Mouse (Mus musculus) fat pad, adult 2 months (tissue): ENCODE data around the gene Hnrnpul1.
"Not testable (repeated sequence)": the region's sequence is repeated elsewhere in the genome, so short reads cannot be mapped to it uniquely, and the experiment has no call there.

Experiments used
- DNase-seq: peaks from one replicate; pipeline ENCODE4 v3.0.0-alpha.2; 2011; ENCODE audit warnings: low read depth, low spot score; ENCODE audit errors: extremely low read depth

Hnrnpul1 gene

DNA sequence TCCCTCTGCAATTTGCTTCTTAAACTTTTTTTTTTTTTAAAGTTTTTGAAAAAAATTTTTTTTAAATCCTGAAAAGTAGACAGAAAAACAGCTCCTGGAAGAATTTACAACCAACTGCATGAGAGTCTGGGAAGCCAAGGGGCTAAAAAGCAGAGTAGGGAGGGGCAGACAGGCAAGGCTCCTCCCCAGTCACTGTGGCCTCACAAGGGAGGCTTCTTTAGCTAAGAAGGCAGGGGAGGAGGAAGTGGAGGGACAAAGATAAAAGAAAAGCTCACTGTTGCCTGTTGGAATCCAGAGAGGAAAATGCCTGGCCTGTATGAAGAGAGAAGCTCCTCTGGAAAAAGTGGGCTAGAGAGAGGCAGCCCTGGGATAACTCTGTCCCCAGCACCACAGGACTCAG is 32.8 kb downstream of the Hnrnpul1 start:
- DNase-seq = not testable (repeated sequence)

DNA sequence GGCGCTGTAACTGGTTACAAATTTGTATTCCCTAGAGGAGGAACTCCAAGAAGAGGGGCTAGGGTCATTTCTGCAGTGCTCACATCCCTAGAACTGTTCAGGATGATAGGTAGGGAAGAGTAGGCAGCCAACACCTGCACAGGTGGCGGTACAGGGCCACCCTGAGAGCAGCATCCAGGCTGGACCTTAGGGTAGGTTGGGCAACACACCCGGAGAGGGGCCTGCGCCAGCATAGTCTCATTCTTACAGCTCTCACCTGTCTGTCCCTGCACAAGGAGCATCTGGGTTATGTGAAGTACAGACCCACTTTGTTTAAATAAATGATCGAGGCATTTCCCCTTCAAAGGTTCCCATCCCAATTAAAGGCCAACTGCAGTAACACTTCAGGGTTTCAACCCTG is 33.8 kb downstream of the Hnrnpul1 start:
- DNase-seq = no peak

DNA sequence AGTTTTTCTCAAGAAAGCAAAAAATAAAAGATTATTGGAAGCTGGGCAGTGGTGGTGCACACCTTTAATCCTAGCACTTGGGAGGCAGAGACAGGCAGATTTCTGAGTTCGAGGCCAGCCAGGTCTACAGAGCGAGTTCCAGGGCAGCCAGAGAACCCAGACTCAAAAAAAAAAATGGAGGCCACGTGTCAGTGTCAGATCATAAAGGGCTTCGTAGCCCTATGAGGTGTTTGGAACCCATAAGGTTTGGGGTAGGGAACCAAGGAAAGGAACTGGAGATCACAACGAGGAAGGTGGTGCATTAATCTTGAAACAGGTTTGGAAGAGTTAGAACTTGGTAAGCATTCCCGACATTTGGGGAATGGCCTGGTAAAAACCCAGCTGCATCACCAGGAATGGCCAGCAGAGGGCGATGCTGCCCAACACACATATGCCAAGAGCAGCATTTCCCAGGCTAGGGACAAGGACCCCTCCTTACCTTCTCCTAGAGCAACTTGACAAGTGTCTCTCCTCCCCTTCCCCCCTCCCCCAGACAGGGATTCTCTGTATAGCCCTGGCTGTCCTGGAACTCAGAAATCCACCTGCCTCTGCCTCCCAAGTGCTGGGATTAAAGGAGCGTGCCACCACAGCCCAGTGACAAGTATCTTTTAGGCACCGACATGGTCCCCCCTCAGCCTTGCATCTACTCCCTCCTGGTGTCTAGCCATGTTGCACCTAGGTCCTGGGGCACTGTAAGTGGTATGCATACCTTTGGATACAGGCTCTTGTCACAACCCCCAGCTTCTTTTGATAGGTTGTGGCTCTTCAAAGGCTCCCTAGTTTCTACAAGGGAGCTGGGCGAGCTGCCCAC is 34.6 kb downstream of the Hnrnpul1 start:
- DNase-seq = no peak

DNA sequence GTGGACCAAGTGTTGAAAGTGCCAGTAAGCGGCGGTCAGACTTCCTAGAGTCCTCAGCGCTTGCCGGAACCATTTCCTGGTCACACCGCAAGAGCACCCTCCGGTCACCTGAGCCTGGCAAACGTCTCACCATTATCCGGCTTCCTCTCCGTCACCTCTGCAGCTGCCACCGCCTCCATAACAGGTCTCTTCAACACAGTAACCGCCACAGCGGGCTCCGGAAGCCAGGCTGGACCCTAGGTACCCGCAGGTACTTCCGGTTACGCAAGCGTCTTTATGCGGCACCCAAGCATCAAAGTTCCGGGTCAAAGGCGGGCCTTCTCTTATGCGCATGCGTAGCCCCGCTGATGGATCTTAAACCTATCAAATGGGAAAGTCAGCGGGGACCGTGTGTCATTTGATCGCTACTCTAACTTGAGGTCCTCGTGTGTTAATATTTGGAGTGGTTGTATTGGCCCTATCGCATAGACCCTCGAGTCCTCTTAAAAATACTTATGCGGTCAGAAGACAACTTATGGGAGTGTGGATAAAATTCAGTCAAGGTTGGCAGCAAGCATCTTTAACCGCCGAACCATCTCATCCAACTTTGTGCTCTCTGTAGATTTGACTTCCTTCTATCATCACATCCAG is 35.7 kb downstream of the Hnrnpul1 start, which contains the start of gene Ccdc97:
Gene Ccdc97, minus strand, starts transcription at position 301 of the 630 bp plus-strand sequence.
- peak; percentile 61 for DNase-seq

DNA sequence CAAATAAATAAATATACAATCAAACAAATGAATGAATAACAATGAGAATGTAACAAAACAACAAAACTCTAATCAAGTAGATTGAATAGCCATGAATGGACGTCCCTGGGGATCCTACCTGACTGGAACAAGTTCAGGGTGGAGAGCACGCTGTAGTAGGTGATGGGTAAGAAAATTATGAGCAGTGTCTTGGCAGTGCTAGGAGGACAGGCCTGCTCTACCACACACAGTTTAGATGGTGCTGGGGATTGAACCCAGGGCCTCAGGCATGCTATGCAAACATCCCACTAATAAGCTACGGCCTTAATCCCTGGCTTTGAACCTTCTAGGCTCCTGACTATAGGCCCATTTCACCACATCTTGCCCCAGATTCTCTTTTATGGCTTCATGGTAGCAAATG is 37.1 kb downstream of the Hnrnpul1 start:
- DNase-seq = no peak

DNA sequence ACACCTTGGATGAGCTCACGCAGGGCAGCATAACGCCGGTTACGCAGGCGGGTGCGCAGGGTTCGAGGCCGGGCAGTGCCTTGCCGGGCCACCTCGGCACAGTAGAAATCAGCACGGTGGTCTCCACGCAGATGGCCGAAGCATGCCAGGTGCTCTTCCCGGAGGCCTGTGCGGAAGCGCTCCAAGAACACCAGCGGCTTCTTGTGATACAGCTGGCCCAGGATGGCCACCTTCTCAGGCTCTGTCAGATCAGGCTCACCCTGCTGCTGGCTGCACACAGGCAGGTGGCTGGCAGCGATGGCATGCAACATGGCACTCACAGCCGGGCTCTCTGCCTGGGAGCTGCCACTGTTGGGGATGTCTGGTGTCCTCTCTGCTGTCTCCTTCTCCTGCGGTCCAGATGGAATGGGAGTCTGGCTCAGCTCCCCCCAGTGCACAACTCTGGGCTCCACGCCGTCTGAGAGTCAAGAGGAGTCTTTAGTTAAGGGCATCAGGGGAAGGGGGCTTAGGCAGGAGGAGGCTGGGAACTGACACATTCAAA is 38.8 kb downstream of the Hnrnpul1 start:
- no peak for DNase-seq

DNA sequence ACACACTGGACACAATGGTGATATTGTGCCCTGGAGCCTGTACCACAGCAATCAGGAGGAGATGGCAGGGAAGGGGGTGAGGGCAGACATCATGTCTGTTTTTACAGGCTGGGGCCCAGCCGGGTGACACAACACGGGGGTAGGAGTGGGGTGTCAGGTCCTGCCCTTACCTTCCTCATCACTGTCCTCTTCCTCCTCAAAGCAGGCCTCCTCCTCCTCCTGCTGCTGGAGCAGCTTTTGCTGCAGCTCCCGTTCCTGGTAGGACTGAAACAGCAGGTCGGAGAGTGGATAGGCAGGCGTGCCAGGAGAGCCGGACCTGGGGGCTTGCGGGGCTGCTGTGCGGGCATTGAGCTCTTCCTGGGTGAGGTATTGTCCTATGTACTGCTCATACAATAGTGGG is 40.0 kb downstream of the Hnrnpul1 start:
- no peak for DNase-seq

DNA sequence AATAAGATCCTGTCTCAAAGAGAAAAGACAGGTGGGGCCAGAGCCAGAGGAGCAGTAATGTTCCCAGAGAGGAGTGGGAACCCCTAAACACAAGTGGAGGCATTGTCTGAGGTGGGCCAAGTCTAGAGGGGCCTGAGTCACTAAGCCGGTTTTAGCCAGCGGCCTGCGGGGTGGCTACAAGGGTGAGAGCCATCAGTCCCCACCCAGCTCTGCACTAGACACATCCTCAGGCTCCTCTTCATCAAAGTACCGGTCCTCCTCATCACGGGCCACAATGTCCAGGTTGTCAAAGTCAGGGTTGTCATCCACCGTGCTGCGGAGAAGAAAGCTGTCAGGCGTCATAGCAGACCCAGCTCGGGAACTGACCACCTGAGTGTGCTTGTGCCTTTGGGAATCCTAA is 41.8 kb downstream of the Hnrnpul1 start:
- no peak for DNase-seq

DNA sequence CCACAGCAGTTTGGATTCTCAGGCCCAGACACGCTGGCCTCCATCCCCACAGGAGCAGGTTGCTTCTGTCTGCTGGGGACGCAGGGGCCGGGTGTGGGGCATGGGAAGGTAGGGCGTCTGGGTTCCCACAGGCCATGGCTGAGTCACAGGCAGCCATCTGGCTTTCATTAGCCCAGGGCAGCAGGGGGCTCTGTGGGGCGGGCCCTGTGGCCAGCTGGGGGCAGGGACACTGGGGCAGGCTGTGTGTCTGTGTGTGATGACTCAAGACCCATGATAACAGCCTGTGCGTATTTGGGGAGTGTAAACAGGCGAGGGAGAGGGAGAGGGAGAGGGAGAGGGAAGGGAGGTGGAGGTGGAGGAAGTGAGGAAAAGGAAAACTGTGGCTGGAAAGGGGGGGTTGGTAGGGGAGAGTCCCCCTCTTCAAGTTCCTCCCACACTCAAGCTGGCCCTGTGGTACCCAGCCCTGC is 42.8 kb downstream of the Hnrnpul1 start:
- DNase-seq = no peak

DNA sequence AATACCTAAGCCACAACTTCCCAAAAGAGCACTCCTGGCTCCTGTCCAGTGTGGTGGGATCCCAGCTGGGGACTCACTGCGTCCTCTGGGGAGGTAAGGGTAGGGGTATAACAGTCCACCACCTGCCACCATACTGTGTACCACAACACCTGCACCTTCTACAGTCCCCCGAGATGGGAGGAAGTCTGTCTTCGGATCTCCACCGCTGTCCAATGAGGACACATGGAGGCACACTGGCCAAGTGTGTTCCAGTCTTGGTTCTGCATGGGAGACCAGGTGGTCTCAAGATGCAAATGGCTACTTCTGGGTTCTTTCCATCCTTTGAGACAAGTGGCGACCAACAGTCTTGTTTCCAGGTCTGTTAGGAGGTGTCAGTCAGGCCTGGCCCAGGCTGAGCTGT is 43.4 kb downstream of the Hnrnpul1 start:
- DNase-seq = no peak

DNA sequence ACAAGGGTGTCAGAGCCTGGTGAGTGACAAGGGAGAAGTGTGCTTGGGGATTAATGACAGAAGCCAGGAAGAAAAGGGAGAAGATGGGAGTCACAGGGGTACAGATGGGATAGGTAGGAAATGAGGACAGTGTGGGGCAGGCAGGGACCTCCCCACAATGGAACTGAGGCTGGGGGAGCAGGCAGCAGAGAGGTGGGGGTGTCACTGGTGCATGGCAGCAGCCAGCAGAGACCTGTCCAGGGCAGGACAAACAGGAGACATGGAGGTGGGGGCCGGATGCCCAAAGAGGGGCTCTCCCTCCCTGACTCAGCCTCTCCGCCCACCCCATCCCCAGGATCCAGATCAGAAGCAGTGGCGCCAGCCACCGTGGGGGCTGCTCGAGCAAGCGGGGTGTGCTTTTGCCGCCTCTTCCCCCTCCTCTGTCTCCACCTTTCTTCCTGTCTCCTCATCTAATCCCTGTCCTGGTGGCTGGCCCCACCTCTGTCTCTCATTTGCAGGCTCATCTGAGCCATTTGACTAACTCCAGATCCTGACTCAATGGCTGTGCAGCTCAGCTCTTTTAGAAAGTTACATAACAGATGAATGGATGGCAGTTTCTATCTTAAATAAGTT is 43.9 kb downstream of the Hnrnpul1 start:
- DNase-seq = no peak

DNA sequence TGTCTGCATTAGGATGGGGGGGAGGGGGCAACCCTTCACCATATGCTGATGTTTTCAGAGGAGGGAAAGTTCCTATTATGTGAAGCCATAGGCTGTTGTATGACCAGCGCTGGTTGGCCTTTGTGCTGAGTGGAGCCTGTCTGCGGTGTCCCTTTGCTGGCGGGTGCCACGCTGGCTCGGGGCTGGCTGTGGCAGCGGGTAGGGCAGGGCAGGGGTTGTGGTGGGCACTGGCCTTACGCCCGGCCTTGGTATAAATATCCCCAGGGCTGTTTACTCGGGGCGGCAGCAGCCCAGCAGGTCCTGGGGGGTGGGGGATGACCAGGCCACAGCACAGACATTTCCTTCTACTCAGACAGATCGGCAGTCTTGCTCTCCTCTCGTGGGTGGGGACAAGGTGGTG is 44.6 kb downstream of the Hnrnpul1 start:
- DNase-seq = no peak

DNA sequence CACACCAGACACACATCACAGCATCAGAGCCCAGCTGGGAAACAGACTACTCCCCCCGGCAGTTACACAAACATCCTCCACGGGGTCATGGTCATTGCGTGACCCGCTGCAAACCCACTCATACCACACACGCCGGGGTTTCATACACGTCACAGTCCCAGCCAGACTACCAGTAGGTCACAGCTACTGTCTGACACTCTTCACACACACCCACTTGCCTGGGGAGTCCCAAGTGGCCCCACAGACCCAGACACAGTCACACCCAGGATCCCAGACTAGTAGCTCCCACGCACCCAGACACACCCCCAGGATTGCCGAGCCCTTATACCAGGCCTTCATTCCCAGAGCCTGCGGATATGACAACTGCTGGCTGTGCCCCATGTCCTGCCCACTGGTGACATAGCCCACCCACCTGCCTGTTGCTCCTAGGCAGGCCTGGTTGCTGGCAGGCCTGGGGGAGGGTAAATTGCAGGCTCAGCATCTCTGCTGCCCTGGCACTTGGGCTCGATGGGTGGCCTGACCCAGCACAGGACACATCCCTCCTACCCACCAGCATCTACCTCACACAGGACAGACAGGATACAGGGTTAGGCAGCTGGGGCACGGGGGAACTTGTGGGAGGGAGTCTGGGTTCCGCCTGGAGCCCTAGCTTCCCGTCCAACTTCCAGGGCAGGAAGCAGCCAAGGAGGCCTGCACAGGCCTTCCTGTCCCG is 46.8 kb downstream of the Hnrnpul1 start:
- no peak for DNase-seq

DNA sequence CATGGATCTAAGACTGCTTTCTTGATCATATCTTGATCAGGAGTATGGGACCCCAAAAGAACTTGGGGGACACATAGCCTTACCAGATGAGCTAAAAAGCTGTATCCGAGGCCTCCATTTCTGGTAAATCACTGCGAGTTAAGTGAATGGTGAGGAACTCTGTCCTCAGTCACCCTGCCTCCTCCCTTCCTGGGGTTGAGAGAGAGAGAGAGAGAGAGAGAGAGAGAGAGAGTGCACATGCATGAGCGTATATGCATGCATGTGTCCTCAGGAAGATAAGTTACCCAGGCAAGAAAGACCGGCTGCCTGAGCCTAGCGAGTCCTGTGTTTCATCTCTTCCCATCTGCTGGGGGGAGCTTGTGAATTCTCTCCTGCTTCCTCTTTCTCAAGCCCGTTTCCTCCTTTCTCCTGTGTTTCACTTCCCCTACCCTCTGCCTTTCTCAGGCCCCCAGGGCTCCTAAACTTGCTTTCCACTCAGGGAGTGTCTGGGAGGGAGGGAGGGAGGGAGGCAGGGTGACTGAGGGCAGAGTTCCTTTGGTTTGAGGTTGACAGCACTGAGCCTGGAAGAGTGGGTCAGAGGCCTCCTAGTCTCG is 47.9 kb downstream of the Hnrnpul1 start:
- no peak for DNase-seq

DNA sequence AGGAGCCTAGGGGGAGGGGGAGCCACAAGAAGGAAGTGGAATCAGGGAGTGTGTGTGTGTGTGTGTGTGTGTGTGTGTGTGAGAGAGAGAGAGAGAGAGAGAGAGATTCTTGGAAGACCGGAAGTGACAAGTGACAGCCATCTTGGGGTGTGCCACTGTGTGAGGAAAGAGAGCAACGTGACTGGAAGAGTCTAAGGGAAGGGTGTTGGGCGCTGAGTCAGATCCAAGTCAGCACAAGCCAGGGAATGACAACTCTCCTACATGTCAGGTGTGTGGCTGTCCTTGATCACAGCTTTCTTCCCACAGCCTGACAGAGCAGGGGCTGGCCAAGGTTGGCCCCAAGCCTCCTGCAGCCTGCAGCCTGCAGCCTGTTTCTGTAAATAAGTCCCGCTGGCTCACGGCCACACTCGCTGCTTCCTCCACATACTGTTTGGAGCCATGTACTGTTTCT is 48.7 kb downstream of the Hnrnpul1 start:
- no peak for DNase-seq

DNA sequence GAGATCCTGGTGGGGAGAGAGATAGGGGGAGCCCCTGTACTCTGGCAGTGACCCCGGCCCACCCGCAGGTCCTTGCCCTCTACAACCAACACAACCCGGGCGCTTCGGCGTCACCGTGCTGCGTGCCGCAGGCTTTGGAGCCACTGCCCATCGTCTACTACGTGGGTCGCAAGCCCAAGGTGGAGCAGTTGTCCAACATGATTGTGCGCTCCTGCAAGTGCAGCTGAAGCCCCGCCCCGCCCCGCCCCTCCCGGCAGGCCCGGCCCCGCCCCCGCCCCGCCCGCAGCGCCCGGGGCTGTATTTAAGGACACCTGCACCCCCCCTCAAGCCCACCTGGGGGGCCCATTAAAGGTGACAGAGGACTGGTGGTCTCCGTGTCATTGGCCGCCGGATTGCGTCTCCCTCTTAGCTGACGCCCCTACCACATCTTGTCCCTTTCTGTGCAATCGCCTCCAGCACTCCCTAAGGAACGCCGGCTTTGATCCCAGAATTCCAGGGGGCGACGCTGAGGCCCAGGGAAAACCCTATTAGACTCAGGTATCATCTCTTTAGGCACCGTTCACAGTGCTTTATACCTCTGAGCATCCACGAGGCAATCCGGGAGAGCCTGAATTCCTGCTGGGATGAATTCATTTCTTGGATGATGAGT is 49.7 kb downstream of the Hnrnpul1 start:
- DNase-seq = no peak

DNA sequence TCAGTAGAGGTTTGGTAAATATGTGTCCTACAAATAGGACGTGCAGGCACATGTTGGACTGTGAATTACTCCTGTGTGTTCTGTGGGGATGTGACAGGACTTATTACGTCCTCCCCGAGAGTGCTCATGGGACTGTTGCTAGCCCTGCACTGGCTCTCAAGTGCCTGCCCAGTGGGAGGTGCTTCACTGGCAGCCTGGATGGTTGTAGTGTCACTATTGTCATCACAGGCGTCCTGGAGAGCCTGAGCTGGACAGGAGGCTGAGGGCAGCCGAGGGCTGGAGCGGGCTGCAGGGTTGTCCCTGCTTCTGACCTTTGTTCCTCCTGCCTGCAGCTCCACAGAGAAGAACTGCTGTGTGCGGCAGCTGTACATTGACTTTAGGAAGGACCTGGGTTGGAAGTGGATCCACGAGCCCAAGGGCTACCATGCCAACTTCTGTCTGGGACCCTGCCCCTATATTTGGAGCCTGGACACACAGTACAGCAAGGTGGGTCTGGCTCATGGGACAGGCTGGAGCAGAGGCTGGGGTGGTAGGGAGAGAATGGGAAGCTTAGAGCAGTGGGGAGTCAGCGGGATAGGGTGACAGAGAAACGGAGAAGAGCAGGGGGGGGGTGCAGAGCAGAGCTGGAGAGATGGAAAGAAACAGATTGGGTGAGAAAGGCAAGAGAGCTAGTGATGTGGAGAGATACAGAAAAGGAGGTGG is 50.6 kb downstream of the Hnrnpul1 start:
- DNase-seq = no peak

DNA sequence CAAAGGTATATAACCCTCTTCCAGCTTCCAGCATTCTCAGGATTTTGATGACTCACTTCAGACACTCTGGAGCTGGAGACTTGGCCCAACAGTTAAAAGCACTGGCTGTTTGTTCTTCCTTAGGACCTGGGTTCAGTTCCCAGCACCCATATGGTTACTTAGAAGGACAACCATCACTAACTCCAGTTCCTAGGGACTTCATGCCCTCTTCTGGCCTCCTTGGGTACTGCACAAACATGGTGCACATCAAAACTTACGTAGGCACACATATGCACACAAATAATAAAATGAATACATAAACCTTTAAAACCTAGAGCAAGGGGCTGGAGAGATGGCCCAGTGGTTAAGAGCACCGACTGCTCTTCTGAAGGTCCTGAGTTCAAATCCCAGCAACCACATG is 52.2 kb downstream of the Hnrnpul1 start:
- DNase-seq = no peak

DNA sequence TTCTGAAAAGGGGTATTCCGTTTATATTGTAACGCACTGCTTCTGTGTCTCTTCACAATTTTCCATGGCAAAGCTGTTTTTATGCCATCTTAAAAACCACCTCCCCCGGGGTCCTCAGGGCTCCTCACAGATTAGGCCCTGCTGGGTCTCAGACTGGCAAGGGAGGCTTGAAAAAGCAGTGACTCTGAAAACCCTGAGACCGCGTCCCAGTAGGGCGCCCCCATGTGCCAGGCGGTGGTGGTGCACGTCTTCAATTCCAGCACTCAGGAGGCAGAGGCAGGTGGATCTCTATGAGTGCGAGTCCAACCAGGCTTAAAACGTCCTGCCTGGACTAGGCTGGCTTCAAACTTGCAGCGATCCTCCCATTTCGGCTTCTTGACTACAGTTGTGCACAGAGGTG is 53.8 kb downstream of the Hnrnpul1 start:
- no peak for DNase-seq
